Mouse (Mus musculus): Measurements from ENCODE around the gene Upk2. TPM values are rescaled to one million over a fixed set of nuclear protein-coding genes. Genes with fewer than 3 reads are reported as not detected.
"Not testable (repeated sequence)": the region's sequence is repeated elsewhere in the genome, so short reads cannot be mapped to it uniquely, and the experiment has no call there.

The Upk2 gene
- total RNA-seq, 2 experiments from 2014 or later, result not detected

DNA sequence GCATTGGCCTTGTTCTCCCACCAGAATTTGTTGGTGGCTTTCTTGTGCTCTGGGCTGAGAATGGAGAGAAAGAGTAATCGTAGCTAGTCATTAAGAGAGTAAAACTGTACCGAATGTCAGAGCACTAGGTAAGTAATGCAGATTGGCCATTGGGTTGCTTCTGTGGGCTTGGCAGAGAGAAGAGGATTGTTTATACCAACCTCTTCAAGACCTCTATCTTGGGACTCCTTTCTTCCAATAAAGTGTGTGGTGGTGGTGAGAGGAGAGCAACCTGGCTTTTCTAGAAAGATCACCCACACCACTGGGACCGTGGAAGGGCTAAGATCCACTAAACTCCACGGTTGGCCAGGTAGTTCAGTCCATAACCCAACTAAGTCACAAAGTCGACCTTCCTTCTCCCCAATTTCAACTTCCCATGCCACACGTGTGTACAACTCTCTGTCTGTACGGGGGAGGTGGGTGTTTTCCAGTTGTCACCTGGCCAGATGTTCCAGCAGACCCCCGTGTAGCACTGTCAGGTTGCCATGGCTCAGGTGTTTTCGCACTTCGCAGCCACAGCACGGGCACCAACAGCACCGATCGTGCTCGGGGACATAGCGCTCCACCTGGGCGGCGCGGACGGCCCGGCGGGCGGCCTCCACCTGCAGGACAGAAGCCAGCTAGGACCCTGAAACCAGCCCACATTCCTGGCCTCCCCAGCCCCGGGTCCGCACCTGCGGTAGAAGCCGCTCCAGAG is 37.5 kb downstream of the Upk2 start:
- peak; percentile 65 for ATAC-seq (replicated peaks; ENCODE audit: low FRiP score, poor library complexity, severe bottlenecking)

DNA sequence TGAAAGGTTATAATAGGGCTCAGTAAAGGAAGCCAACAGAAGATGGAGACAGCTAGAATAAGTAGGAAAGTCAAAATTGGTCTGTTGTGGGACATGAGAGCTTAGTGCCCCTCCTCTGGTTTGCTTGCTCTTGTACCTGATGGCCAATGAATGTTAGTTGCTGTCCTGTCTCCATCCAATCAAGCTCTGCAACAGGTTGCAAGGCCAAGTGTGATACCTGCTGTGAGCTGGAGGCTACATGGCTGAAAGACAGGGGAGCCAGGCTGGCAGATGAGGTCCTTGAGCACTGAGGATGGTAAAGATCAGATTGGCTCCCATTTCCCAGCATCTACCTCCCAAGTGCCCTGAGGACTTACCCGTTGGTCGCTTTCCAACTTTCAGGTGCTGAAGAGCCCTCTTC is 42.0 kb downstream of the Upk2 start:
- ATAC-seq (replicated peaks; ENCODE audit: low FRiP score, poor library complexity, severe bottlenecking), result no peak

DNA sequence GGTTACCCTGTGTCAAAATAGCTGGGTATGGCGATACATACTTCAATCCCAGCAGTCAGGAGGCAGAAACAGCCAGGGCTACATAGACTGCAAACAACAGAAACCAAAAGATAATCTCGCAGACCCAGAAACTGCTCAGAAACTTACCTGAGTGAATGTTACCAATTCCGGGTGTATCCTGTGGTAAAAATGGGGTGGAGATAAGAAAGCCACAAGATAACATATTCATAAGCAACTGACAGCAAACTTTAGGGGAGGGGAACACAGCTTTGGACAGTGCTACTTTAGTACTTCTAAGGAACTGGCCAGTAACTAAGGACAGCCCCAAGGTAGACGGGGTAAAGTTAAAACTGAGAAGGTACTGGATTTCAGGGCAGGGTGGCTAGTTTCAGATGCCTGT is 42.5 kb downstream of the Upk2 start:
- no peak for ATAC-seq (replicated peaks; ENCODE audit: low FRiP score, poor library complexity, severe bottlenecking)

DNA sequence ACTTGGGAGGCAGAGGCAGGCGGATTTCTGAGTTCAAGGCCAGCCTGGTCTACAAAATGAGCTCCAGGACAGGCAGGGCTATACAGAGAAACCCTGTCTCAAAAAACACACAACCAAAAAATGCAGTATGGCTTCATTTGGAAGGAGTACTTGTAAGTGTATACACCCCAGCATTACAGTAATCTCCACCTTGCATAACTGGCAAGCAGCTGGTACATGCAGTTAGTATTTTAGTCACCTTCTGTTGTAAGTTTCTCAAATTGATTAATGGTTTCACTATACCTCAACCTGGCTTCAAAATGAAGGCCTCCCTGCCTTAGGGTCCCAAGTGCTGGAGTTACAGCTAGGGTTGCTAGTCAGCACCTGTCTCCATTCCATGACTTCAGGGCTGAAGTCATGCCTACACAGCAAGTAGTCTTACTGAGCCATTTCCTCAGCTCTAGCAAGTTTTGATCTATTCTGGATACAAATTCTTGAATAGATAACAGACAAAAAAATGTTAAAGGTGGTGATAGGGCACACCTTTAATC is 43.1 kb downstream of the Upk2 start:
- no peak for ATAC-seq (replicated peaks; ENCODE audit: low FRiP score, poor library complexity, severe bottlenecking)

DNA sequence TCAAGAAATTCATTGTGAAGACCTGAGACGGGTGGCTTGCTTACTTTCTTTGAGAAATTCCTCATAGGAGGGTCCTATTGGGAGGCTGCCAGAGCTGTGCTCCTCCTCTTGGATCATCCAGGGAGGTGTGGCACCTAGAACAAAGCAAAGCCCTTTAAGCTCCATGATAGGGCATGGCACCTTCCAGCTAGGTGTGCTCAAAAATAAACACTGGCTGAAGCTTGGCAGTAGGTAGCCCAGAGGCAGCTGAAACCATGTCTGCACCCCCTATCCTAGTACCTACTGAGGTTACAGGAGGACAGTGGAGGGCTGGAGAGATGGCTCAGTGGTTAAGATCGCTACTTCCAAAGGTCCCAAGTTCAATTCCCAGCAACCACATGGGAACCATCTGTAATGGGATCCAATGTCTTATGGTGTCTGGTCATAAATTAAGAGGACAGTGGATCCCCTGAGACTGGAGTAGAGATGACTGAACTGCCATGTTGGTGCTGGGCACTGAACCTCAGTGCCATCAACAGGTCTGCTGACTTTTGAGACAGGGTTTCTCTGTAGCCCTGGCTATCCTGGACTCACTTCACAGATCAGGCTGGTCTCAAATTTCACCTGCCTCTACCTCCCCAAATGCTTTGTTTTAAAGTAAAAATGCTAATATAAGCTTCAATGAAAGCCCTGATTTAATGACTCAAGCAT is 44.0 kb downstream of the Upk2 start:
- ATAC-seq (replicated peaks; ENCODE audit: low FRiP score, poor library complexity, severe bottlenecking), result no peak

DNA sequence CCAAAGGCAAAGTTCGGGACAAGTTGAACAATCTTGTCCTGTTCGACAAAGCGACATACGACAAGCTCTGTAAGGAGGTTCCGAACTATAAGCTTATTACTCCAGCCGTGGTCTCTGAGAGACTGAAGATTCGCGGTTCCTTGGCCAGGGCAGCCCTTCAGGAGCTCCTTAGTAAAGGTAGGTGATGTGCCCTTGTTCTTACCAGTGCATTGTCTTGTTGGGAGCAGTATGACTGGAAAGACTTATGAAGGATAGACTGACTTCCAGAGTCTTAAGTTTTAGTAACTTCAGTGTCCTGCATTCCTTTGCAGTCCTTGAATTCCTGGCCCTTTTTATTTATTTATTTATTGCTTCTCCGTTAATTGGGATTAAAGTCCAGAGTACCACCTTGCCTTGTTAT is 46.1 kb downstream of the Upk2 start:
- not testable (repeated sequence) for ATAC-seq (replicated peaks; ENCODE audit: low FRiP score, poor library complexity, severe bottlenecking)

DNA sequence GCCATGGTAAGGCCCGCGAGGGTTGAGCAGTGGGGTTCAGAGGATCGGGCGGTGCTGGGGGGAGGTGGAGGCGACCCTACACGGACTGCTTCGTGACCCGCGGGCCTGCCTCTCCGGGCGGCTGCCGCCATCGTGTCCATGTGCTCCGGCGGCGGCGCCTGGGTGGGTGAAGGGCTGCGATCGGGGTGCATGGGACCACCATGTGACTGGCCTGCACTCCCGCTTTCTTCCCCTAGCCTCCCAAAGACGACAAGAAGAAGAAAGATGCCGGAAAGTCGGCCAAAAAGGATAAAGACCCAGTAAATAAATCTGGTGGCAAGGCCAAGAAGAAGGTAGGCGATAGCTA is 47.1 kb downstream of the Upk2 start:
- ATAC-seq (replicated peaks; ENCODE audit: low FRiP score, poor library complexity, severe bottlenecking), result peak; percentile 66

DNA sequence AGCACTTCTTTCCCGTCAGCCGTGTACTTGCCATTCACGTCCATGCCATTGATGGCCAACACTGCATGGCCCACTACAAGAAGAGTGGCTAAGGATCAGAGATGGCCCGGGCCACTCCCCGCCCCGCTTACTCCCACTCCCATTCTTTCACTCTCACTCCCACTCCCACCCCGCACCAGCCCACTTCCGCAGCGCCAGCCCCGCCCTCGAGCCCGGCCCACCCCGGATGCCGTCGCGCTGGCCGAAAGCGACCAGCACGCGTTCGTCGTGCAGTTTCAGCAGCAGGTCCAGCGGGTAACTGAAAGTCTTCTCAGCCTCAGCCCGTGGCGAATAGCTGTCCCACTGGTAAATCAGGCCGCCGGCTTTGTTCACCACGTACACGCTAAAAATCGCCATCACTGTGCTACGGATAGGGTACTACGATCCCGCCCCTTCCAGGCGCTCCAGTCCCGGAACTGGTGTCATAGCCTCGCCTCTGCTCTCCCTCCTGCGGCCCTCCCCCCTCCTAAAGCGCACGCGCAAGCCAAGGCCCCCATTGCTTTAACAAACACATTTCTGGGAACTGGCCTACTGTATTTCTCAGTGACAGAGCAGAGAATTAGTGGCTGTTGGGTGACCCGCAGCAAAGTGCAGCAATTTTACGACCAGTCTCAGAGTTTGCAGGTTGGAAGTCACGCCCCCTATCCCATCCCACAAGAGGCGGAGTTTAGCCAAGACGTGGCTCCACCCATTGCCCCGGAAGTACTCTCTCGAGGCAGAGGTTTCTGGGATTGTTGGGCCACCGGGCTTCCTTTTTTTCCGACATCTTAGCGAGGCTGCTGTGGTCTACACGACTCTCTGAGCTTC is 47.6 kb downstream of the Upk2 start, which contains the start of the genes Rps25 and Trappc4:
Gene Rps25, plus strand, starts transcription at position 234 of the 846 bp plus-strand sequence.
Gene Trappc4, minus strand, starts transcription at position 695 of the 846 bp plus-strand sequence.
- ATAC-seq (replicated peaks; ENCODE audit: low FRiP score, poor library complexity, severe bottlenecking), result peak; percentile 96

DNA sequence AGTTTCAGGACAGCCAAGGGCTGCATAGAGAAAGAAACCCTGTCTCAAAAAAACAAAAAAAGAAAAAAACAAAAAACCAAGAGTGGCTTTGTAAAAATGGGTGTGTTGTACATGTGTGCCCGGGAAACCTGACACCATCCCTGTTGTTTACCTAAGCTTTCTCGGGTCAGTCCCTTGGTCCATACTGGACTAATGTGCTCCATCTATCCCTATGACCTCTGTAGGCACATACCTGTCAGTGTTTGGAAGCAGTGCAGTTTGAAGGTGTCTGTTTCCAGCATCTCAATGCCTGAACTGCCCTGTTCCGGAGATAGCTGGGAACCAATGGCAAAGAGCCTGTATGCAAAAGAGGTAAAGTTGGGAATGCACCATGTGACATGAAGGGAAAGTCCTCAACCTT is 49.8 kb downstream of the Upk2 start:
- no peak for ATAC-seq (replicated peaks; ENCODE audit: low FRiP score, poor library complexity, severe bottlenecking)

Other genes starting within 250 kb of the Upk2 start
- gene Cbl, start 220.9 kb downstream of the Upk2 start, total RNA-seq (2015; ENCODE audit: low replicate concordance), result 43.7 and 46.9 TPM in 2 replicates
- gene Cbl, start 220.9 kb downstream of the Upk2 start, total RNA-seq (2017; ENCODE audit: low replicate concordance), result 14.6 and 35.3 TPM in 2 replicates
- gene Ccdc153, start 214.3 kb downstream of the Upk2 start, total RNA-seq (2015; ENCODE audit: low replicate concordance), result not detected in 2 replicates
- not detected in 2 replicates for gene Ccdc153, start 214.3 kb downstream of the Upk2 start, total RNA-seq (2017; ENCODE audit: low replicate concordance)
- not detected in 2 replicates for gene Pdzd3, start 203.5 kb downstream of the Upk2 start, total RNA-seq (2015; ENCODE audit: low replicate concordance)
- not detected in 2 replicates for gene Pdzd3, start 203.5 kb downstream of the Upk2 start, total RNA-seq (2017; ENCODE audit: low replicate concordance)
- gene Nlrx1, start 186.4 kb downstream of the Upk2 start, total RNA-seq (2015; ENCODE audit: low replicate concordance), result 2.7 and 5.6 TPM in 2 replicates
- 0.98 and 11.2 TPM in 2 replicates for gene Nlrx1, start 186.4 kb downstream of the Upk2 start, total RNA-seq (2017; ENCODE audit: low replicate concordance)
- gene Abcg4, start 166.4 kb downstream of the Upk2 start, total RNA-seq (2015; ENCODE audit: low replicate concordance), result 20.8 and 24.2 TPM in 2 replicates
- 18.1 and 18.8 TPM in 2 replicates for gene Abcg4, start 166.4 kb downstream of the Upk2 start, total RNA-seq (2017; ENCODE audit: low replicate concordance)
- gene Hinfp, start 149.3 kb downstream of the Upk2 start, total RNA-seq (2015; ENCODE audit: low replicate concordance), result 2.5 and 4.6 TPM in 2 replicates
- gene Hinfp, start 149.3 kb downstream of the Upk2 start, total RNA-seq (2017; ENCODE audit: low replicate concordance), result 8.4 and 14.6 TPM in 2 replicates
- 13.4 and 16.3 TPM in 2 replicates for gene C2cd2l, start 134.7 kb downstream of the Upk2 start, total RNA-seq (2015; ENCODE audit: low replicate concordance)
- gene C2cd2l, start 134.7 kb downstream of the Upk2 start, total RNA-seq (2017; ENCODE audit: low replicate concordance), result 14.1 and 17.0 TPM in 2 replicates
- 9.2 and 17.1 TPM in 2 replicates for gene Dpagt1, start 129.0 kb downstream of the Upk2 start, total RNA-seq (2015; ENCODE audit: low replicate concordance)
- gene Dpagt1, start 129.0 kb downstream of the Upk2 start, total RNA-seq (2017; ENCODE audit: low replicate concordance), result 4.9 and 5.7 TPM in 2 replicates
- 45.2 and 69.0 TPM in 2 replicates for gene H2afx, start 120.3 kb downstream of the Upk2 start, total RNA-seq (2015; ENCODE audit: low replicate concordance)
- 159 and 219 TPM in 2 replicates for gene H2afx, start 120.3 kb downstream of the Upk2 start, total RNA-seq (2017; ENCODE audit: low replicate concordance)
- gene Hmbs, start 110.7 kb downstream of the Upk2 start, total RNA-seq (2015; ENCODE audit: low replicate concordance), result 3,498 and 3,777 TPM in 2 replicates
- gene Hmbs, start 110.7 kb downstream of the Upk2 start, total RNA-seq (2017; ENCODE audit: low replicate concordance), result 2,796 and 3,284 TPM in 2 replicates
- 7.7 and 8.2 TPM in 2 replicates for gene Vps11, start 93.3 kb downstream of the Upk2 start, total RNA-seq (2015; ENCODE audit: low replicate concordance)
- gene Vps11, start 93.3 kb downstream of the Upk2 start, total RNA-seq (2017; ENCODE audit: low replicate concordance), result 7.8 and 12.1 TPM in 2 replicates
- 12.1 and 14.0 TPM in 2 replicates for gene Hyou1, start 75.5 kb downstream of the Upk2 start, total RNA-seq (2015; ENCODE audit: low replicate concordance)
- 16.7 and 18.1 TPM in 2 replicates for gene Hyou1, start 75.5 kb downstream of the Upk2 start, total RNA-seq (2017; ENCODE audit: low replicate concordance)
- 4.0 and 25.9 TPM in 2 replicates for gene Slc37a4, start 58.1 kb downstream of the Upk2 start, total RNA-seq (2015; ENCODE audit: low replicate concordance)
- gene Slc37a4, start 58.1 kb downstream of the Upk2 start, total RNA-seq (2017; ENCODE audit: low replicate concordance), result 2.5 and 4.0 TPM in 2 replicates
- gene Rps25, start 47.8 kb downstream of the Upk2 start, total RNA-seq (2015; ENCODE audit: low replicate concordance), result 639 and 656 TPM in 2 replicates
- 277 and 380 TPM in 2 replicates for gene Rps25, start 47.8 kb downstream of the Upk2 start, total RNA-seq (2017; ENCODE audit: low replicate concordance)
- 27.0 and 53.0 TPM in 2 replicates for gene Trappc4, start 47.4 kb downstream of the Upk2 start, total RNA-seq (2015; ENCODE audit: low replicate concordance)
- gene Trappc4, start 47.4 kb downstream of the Upk2 start, total RNA-seq (2017; ENCODE audit: low replicate concordance), result 2.5 and 12.2 TPM in 2 replicates
- 3.8 and 18.8 TPM in 2 replicates for gene Ccdc84, start 36.4 kb downstream of the Upk2 start, total RNA-seq (2015; ENCODE audit: low replicate concordance)
- 9.1 and 12.0 TPM in 2 replicates for gene Ccdc84, start 36.4 kb downstream of the Upk2 start, total RNA-seq (2017; ENCODE audit: low replicate concordance)
- gene Foxr1, start 13.8 kb downstream of the Upk2 start, total RNA-seq (2015; ENCODE audit: low replicate concordance), result not detected in 2 replicates
- not detected in 2 replicates for gene Foxr1, start 13.8 kb downstream of the Upk2 start, total RNA-seq (2017; ENCODE audit: low replicate concordance)
- gene Bcl9l, start 27.8 kb upstream of the Upk2 start, total RNA-seq (2015; ENCODE audit: low replicate concordance), result 0.77 and 0.84 TPM in 2 replicates
- gene Bcl9l, start 27.8 kb upstream of the Upk2 start, total RNA-seq (2017; ENCODE audit: low replicate concordance), result 0.42 and 2.8 TPM in 2 replicates
- gene Cxcr5, start 106.9 kb upstream of the Upk2 start, total RNA-seq (2015; ENCODE audit: low replicate concordance), result not detected in 2 replicates
- not detected in 2 replicates for gene Cxcr5, start 106.9 kb upstream of the Upk2 start, total RNA-seq (2017; ENCODE audit: low replicate concordance)
- gene Ddx6, start 149.9 kb upstream of the Upk2 start, total RNA-seq (2015; ENCODE audit: low replicate concordance), result 53.1 and 53.8 TPM in 2 replicates
- gene Ddx6, start 149.9 kb upstream of the Upk2 start, total RNA-seq (2017; ENCODE audit: low replicate concordance), result 109 and 114 TPM in 2 replicates
- gene Treh, start 218.3 kb upstream of the Upk2 start, total RNA-seq (2015; ENCODE audit: low replicate concordance), result not detected in 2 replicates
- gene Treh, start 218.3 kb upstream of the Upk2 start, total RNA-seq (2017; ENCODE audit: low replicate concordance), result not detected in 2 replicates